Mouse (Mus musculus) liver, postnatal 0 days (tissue): ENCODE measurements at regions not wholly inside any gene's neighbourhood (a gene's known extent, or its start where the extent isn't known, plus 50 kb on each side); places are given as distances from the start of the nearest gene placed in this dataset.

ENCODE experiments used
- CTCF ChIP-seq: sonication (generic); IDR thresholded peaks from 2 replicates; pipeline ENCODE4 v1.5.1; 2016; ENCODE audit warnings: antibody characterized with exemption, low read depth
- EP300 ChIP-seq: IDR thresholded peaks from 2 replicates; pipeline ENCODE4 v1.6.1; 2016; ENCODE audit warnings: antibody characterized with exemption, low read depth, mild to moderate bottlenecking

GRCm38 (mm10) chr13:72769007-72769595, 140.5 kb downstream of the Irx2 start:
- TF ChIP-seq CTCF: no peak
- TF ChIP-seq EP300: no peak
